Mouse (Mus musculus) hindbrain, embryonic 11.5 days (tissue): ENCODE data around the gene Rubcn. TPM values are rescaled to one million over a fixed set of nuclear protein-coding genes. Genes with fewer than 3 reads are reported as not detected.

ENCODE experiments used
- ATAC-seq: fragments of 200-750 bp; cut with Nextera tagmentation; 2 replicates; pipeline ENCODE4 v1.8.0; 2017; ENCODE audit warnings: mild to moderate bottlenecking, moderate TSS enrichment, moderate library complexity; ENCODE audit not compliant: low FRiP score
- DNase-seq: peaks from one replicate; pipeline ENCODE4 v3.0.0-alpha.2; 2015; ENCODE audit warnings: low spot score
- H3K27ac ChIP-seq: fragments of 300-500 bp; sonication (generic); 2 replicates; pipeline ENCODE4 v1.5.1; 2014; ENCODE audit warnings: mild to moderate bottlenecking, low read depth, low read length
- H3K27me3 ChIP-seq: fragments of 300-500 bp; sonication (generic); 2 replicates; pipeline ENCODE4 v1.6.1; 2014; ENCODE audit warnings: mild to moderate bottlenecking, low read length, moderate library complexity, mixed read lengths; ENCODE audit not compliant: control insufficient read depth, insufficient read depth
- H3K36me3 ChIP-seq: fragments of 300-500 bp; sonication (generic); 2 replicates; pipeline ENCODE4 v1.6.1; 2014; ENCODE audit warnings: mild to moderate bottlenecking, low read length, moderate library complexity, mixed read lengths; ENCODE audit not compliant: control insufficient read depth, insufficient read depth
- H3K4me1 ChIP-seq: fragments of 300-500 bp; sonication (generic); replicated peaks from 2 replicates; pipeline ENCODE4 v1.6.1; 2014; ENCODE audit warnings: low read length, mixed read lengths; ENCODE audit not compliant: control insufficient read depth, insufficient read depth
- H3K4me2 ChIP-seq: fragments of 300-500 bp; sonication (generic); replicated peaks from 2 replicates; pipeline ENCODE4 v1.6.1; 2014; ENCODE audit warnings: mild to moderate bottlenecking, low read depth, low read length
- H3K4me3 ChIP-seq: fragments of 300-500 bp; sonication (generic); 2 replicates; pipeline ENCODE4 v1.5.1; 2014; ENCODE audit warnings: low read depth, low read length
- H3K9ac ChIP-seq: fragments of 300-500 bp; sonication (generic); 2 replicates; pipeline ENCODE4 v1.6.1; 2014; ENCODE audit warnings: low read depth, low read length
- H3K9me3 ChIP-seq: fragments of 300-500 bp; sonication (generic); 2 replicates; pipeline ENCODE4 v1.6.1; 2016; ENCODE audit warnings: low read length; ENCODE audit not compliant: control insufficient read depth
- WGBS: fragments of 180-500 bp; shearing (Covaris S2); extraction: QIAGEN DNeasy Blood & Tissue Kit; methylation state at CpG from one replicate; pipeline ENCODE4 v1.1.7; 2014; 5-methylcytosine and 5-hydroxymethylcytosine counted together
- polyA plus RNA-seq: library from polyadenylated mRNA; unstranded; fragments of >200 nt; fragmentation: Nextera tagmentation; extraction: Ambion mirVana; gene quantifications from 2 replicates; pipeline ENCODE4 v1.2.1, GENCODE M21; 2014

Rubcn gene
- polyA plus RNA-seq, 1 experiment from 2014 or later, result 13.1 TPM

GRCm38 (mm10) chr16:32803901-32804300, 73.7 kb downstream of the Rubcn start:
- no peak for DNase-seq
- no peak overlapping the region for H3K9ac ChIP-seq
- H3K27ac ChIP-seq, result no peak overlapping the region
- no peaks in the 10 kb centered on the region; the same call in 1 of the 2 replicates for H3K27me3 ChIP-seq
- 53% methylated on average over 5 of the region's 5 CpGs for WGBS
- H3K4me1 ChIP-seq, result no peaks in the 10 kb centered on the region
- no peak overlapping the region for H3K4me2 ChIP-seq
- H3K9me3 ChIP-seq, result no peaks in the 10 kb centered on the region
- H3K4me3 ChIP-seq, result no peak overlapping the region
- ATAC-seq, result no peak
- H3K36me3 ChIP-seq, result no peaks in the 10 kb centered on the region

- H3K9ac ChIP-seq, result no peak overlapping the region
- H3K27ac ChIP-seq, result no peak overlapping the region
- 82% methylated on average over 6 of the region's 6 CpGs for WGBS
- H3K4me3 ChIP-seq, result no peak overlapping the region
- H3K9me3 ChIP-seq, result no peaks in the 10 kb centered on the region
- no peaks in the 10 kb centered on the region for H3K36me3 ChIP-seq
- H3K27me3 ChIP-seq, result no peaks in the 10 kb centered on the region; the same call in 1 of the 2 replicates
- DNase-seq (no peak), ATAC-seq (no peak)
- no peaks in the 10 kb centered on the region for H3K4me1 ChIP-seq
- H3K4me2 ChIP-seq, result no peak overlapping the region
Observed at GRCm38 (mm10) chr16:32803252-32803853, 74.2 kb downstream of the Rubcn start.

GRCm38 (mm10) chr16:32797426-32797689, 80.2 kb downstream of the Rubcn start, which contains the start of gene Muc20:
TSS of gene Muc20 (minus strand) at chr16:32797435.
- Histone ChIP-seq H3K9ac (no peak within 1 kb of the TSS), H3K27ac (no peak within 1 kb of the TSS), H3K36me3 (no peaks in the 10 kb centered on the region), H3K4me1 (no peaks in the 10 kb centered on the region), H3K9me3 (no peaks in the 10 kb centered on the region), H3K4me3 (no peak within 1 kb of the TSS), H3K27me3 (no peaks in the 10 kb centered on the region), H3K4me2 (no peak within 1 kb of the TSS)
- ATAC-seq (no peak), DNase-seq (no peak)
- WGBS, result 75% methylated on average over 3 of the region's 3 CpGs

- no peaks in the 10 kb centered on the region for H3K4me1 ChIP-seq
- H3K36me3 ChIP-seq, result no peaks in the 10 kb centered on the region
- H3K9me3 ChIP-seq, result no peaks in the 10 kb centered on the region
- 77% methylated on average over 14 of the region's 14 CpGs for WGBS
- no peak overlapping the region for H3K27ac ChIP-seq
- ATAC-seq (no peak), DNase-seq (no peak)
- no peaks in the 10 kb centered on the region for H3K27me3 ChIP-seq
- H3K4me2 ChIP-seq, result no peak overlapping the region
- no peak overlapping the region for H3K4me3 ChIP-seq
- no peak overlapping the region for H3K9ac ChIP-seq
Observed at GRCm38 (mm10) chr16:32796676-32797425, 80.7 kb downstream of the Rubcn start.

GRCm38 (mm10) chr16:32795177-32795576, 82.4 kb downstream of the Rubcn start:
- H3K9ac ChIP-seq, result no peak overlapping the region
- no peaks in the 10 kb centered on the region for H3K4me1 ChIP-seq
- 85% methylated on average over 1 of the region's 1 CpGs for WGBS
- H3K9me3 ChIP-seq, result no peaks in the 10 kb centered on the region
- no peak for DNase-seq
- H3K4me3 ChIP-seq, result no peak overlapping the region
- H3K4me2 ChIP-seq, result no peak overlapping the region
- no peaks in the 10 kb centered on the region for H3K36me3 ChIP-seq
- ATAC-seq, result no peak
- no peaks in the 10 kb centered on the region for H3K27me3 ChIP-seq
- no peak overlapping the region for H3K27ac ChIP-seq

- no peak overlapping the region for H3K4me2 ChIP-seq
- no peak for ATAC-seq
- H3K36me3 ChIP-seq, result no peaks in the 10 kb centered on the region
- H3K9ac ChIP-seq, result no peak overlapping the region
- no peak overlapping the region for H3K4me3 ChIP-seq
- no peak for DNase-seq
- 95% methylated on average over 5 of the region's 5 CpGs for WGBS
- no peaks in the 10 kb centered on the region for H3K4me1 ChIP-seq
- no peaks in the 10 kb centered on the region for H3K27me3 ChIP-seq
- no peak overlapping the region for H3K27ac ChIP-seq
- H3K9me3 ChIP-seq, result no peaks in the 10 kb centered on the region
Observed at GRCm38 (mm10) chr16:32790056-32790455, 87.5 kb downstream of the Rubcn start.

GRCm38 (mm10) chr16:32784840-32785239, 92.7 kb downstream of the Rubcn start:
- Histone ChIP-seq H3K9me3 (no peaks in the 10 kb centered on the region), H3K9ac (no peak overlapping the region), H3K27ac (no peak overlapping the region), H3K4me3 (no peak overlapping the region), H3K36me3 (no peaks in the 10 kb centered on the region), H3K4me1 (no peaks in the 10 kb centered on the region), H3K4me2 (no peak overlapping the region), H3K27me3 (no peaks in the 10 kb centered on the region)
- ATAC-seq, result peak; percentile 66; the same call in 1 of the 2 replicates
- WGBS, result 77% methylated on average over 13 of the region's 13 CpGs
- DNase-seq, result peak; percentile 48

- peak; percentile 33 for DNase-seq
- ATAC-seq, result no peak
- Histone ChIP-seq H3K27ac (no peak overlapping the region), H3K9ac (no peak overlapping the region), H3K4me2 (no peak overlapping the region), H3K27me3 (no peaks in the 10 kb centered on the region), H3K4me1 (no peaks in the 10 kb centered on the region), H3K36me3 (no peaks in the 10 kb centered on the region), H3K9me3 (no peaks in the 10 kb centered on the region), H3K4me3 (no peak overlapping the region)
- WGBS, result 62% methylated on average over 5 of the region's 5 CpGs
Observed at GRCm38 (mm10) chr16:32783324-32784062, 94.1 kb downstream of the Rubcn start.
